Mouse (Mus musculus) kidney, postnatal 36 days (tissue): Measurements from ENCODE around the gene Scamp3.
"Not testable (repeated sequence)": the region's sequence is repeated elsewhere in the genome, so short reads cannot be mapped to it uniquely, and the experiment has no call there.

Experiments used
- DNase-seq, 2 experiments: peaks; one replicate each; pipeline ENCODE4 v3.0.0; 2021 to 2022; ENCODE audit warnings: mixed read lengths in 2 of 2

Scamp3 gene

GRCm38 (mm10) chr3:89199839-89200238 is 22.6 kb downstream of the Scamp3 start:
- no peak for DNase-seq

- peak; percentile 87 to 88 for DNase-seq
Measured at GRCm38 (mm10) chr3:89202253-89203141, 25.2 kb downstream of the Scamp3 start, which contains the start of gene Gba. TSS of gene Gba (plus strand) at chr3:89202928.

- DNase-seq: no peak
Measured at GRCm38 (mm10) chr3:89203142-89203514, 25.9 kb downstream of the Scamp3 start.

DNA sequence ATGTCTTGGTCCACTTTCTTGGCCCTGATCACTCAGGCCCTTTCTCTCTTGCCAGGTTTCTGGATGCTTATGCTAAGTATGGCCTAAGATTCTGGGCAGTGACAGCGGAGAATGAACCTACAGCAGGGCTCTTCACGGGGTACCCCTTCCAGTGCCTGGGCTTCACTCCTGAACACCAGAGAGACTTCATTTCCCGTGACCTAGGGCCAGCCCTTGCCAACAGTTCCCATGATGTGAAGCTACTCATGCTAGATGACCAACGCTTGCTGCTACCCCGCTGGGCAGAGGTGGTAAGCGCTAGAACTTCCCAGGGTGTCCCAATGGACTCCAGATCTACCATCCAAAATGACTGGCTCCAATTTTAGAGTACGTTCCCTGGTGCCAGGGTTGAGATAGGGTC is 28.8 kb downstream of the Scamp3 start:
- no peak for DNase-seq

- DNase-seq: no peak
Measured at GRCm38 (mm10) chr3:89206695-89207094, 29.4 kb downstream of the Scamp3 start.

DNA sequence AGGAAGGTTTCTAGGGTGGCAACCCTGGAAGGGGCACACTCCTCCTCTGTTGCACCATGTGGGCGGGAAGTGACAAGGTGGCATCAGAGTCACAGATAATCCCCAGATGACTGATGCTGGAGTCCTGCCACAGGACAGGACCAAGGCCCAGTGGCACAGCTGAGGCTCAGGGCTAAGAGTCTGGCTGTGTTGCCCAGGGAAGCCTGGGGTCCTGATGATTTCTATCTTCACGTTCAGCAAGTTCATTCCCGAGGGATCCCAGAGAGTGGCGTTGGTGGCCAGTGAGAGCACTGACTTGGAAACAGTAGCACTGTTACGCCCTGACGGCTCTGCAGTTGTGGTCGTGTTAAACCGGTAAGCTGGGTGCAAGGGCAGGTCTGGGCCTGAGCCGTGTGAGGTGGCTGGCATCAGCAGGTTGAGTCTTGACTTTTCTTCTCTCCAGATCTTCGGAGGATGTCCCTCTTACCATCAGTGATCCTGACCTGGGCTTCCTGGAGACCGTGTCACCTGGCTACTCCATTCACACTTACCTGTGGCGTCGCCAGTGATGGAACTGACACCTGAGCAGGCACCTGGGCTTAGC is 30.9 kb downstream of the Scamp3 start:
- no peak for DNase-seq

GRCm38 (mm10) chr3:89208736-89209135 is 31.5 kb downstream of the Scamp3 start:
- DNase-seq: no peak

DNA sequence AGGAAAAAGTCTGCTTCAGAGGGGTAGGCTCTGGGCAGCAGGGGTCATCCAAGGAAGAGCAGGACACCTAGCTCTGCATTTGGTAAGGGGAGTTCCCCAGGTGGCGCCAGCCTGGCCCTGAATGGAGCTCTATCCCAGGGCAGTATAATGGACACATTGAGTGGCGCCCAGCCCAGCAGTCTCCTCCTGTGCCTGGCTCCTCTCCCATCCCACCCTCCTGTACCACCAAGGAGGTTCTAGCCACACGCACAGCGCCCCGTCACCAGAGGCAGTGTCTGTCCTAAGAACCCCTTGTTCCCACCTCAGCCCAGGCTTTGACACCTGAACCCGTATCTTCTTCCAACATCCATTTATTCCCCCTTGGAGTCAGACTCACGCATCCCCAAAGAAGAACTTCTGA is 32.5 kb downstream of the Scamp3 start:
- no peak for DNase-seq

GRCm38 (mm10) chr3:89210162-89210561 is 32.9 kb downstream of the Scamp3 start:
- DNase-seq: peak in 1 of 2 experiments; percentile 45

DNA sequence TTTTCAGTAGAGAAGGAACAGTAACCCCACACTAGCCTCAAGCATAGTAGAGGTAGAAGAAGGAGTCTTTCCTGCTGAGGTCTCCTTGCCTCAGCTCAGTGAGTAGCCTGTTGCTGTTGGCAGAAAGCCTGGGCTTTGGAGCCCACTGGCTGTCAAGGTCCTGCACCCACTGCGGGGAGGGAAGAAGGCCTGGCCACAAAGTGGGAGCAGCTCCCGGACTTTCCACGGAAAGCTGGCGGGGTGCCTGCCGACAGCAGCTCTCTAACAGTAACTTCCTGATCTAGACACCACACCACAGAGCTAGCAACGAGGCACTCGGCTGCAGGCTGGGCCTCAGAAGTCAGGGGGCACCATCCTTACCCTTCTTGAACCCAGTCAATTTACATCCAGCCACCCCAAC is 33.5 kb downstream of the Scamp3 start:
- DNase-seq: peak; percentile 29 to 68

DNA sequence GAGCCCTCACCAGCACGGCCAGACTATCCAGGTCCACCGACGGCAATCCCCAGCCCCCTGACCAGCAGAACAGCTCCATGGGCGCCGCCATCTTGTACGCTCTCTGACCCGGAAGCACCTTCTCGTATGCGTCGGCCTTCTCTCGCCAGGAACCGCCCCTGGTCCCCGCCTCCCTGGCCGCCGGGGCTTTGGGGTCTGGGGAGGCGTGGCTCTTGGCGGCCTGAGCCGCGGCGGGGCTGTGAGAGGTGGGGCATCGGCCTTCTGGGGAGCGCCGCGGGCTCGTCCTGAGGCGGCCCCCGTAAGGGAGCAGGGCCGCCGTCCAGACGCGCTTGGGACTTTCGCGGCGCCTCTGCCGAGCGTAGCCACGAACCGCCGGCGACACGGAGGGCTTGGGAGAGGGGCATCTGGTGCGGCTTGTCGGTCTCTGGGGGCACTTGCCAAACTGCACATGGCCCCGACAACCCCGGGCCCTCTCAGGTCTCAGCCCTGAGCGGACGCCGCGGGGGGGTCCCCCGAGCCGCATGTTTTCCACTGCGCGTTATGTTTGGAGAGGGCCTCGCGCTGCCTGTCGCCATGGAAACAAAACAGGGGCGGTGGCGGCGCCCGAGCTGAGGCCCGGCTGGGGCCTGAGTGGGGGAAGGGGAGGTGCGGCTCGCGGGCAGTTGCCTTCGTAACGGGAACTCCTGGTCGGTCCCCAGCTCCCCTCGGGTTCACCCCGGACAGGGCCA is 36.7 kb downstream of the Scamp3 start:
- DNase-seq: peak; percentile 94 to 97

DNA sequence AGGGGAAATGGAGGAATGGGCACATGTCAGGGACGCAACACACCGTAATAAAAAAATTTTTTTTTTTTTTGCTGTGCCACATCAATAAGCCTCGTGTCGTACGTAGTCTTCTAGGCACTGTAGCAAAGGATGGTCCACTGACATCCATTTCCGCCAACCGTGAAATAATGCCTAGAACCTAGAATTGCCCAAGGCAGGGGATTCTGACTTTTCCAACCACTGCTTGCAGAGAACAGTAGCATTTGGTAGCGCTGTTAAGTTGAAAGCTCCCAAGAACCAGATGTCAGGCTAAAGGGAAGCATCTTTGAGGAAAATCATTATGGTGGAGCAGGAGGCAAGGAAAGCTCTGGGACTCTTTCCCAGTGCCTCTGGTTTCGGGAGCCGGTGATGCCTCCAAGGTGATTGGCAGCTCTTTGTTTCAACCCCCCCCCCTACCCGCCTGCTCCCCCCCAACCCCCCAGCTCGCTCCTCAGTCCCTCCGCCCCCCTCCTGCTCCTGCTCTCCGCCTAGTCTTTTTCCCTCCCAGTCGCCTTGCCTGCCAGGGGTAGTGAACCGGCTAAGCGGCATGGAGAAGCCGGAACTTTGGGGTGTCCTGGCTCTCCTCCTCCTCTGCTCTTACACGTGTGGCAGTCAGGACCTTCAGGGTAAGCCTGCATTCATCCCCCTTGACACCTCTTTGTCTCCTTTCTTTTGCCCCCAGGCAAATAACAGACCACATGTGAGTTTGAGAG is 37.6 kb downstream of the Scamp3 start, which contains the start of gene Thbs3:
Gene Thbs3 (plus strand): TSS at position 500 of the 731 bp plus-strand sequence.
- peak in 1 of 2 experiments; percentile 29 for DNase-seq

DNA sequence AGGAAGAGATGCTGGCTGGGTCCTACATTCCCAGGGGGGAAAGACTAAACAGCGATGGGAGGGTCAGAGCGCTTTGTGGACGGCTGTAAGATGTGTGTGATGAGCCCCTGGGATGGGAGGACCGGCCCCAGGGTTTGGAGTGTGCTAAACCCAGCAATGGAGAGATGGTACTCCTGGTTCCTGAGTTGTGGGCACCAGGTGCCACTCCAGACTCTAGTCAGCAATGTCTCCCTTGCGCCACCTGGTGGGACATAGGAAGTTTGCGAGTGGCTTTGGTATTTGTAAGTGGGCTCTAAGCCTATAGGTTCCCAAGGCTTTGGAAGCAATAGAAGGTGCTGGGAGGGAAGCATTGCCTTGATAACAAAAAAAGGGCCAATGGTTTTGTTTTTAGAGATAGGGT is 38.6 kb downstream of the Scamp3 start:
- DNase-seq: peak; percentile 87 to 92

GRCm38 (mm10) chr3:89216407-89216806 is 39.1 kb downstream of the Scamp3 start:
- DNase-seq: not testable (repeated sequence)

DNA sequence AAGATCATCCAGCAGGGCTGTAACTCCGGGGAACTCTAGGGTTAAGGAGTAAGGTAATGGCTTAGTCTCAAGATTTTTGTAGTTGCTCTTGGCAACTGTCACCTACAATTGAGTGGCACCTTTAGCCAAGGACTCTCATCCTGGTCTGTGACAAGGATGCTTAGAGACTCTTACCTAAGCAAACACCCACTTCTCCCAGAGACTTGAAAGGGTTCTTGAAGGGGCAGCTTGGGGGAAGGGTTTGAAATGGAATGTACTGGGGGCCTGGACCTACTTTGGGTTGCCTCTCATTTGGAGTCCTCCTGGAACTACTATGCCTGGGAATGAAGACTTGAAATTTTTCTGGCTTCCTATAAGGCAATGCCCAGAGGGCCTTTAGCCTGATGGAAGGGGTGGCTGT is 41.0 kb downstream of the Scamp3 start:
- no peak for DNase-seq

DNA sequence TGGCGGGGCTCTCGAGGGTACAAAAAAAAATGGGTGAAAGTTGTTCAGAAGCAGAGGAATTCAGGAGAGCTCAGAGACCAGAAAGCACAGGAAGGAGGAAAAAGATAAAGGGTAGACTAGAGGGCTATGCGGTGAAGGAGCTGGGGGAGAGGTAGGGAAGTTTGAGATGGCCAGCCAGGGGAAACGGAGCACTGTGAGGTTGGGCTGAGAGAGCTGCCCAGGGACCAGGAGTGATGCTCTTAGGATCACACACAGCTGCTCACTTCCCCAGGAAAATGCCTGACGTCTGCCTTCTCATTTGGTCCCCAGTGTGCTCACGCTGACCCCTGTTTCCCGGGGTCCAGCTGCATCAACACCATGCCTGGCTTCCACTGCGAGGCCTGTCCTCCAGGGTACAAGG is 42.3 kb downstream of the Scamp3 start:
- no peak for DNase-seq

DNA sequence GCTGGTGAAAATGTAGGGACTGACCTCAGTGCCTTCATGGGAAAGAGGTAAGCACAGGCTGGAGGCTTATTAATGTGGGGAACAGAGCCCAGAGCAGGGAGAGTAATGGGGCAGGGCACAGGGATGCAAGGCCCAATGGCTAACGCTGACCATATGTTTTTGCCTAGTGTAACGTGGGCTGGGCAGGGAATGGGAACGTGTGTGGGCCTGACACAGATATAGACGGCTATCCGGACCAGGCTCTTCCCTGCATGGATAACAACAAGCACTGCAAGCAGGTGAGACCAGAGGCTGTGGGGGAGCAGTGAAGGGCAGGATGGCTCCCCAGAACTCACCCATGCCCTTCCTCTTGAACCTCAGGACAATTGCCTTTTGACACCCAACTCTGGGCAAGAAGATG is 43.9 kb downstream of the Scamp3 start:
- DNase-seq: no peak

GRCm38 (mm10) chr3:89224796-89225195 is 47.5 kb downstream of the Scamp3 start:
- DNase-seq: no peak

- no peak for DNase-seq
Measured at GRCm38 (mm10) chr3:89225321-89225815, 48.1 kb downstream of the Scamp3 start.

- DNase-seq: no peak
Measured at GRCm38 (mm10) chr3:89225918-89226317, 48.6 kb downstream of the Scamp3 start.

GRCm38 (mm10) chr3:89226361-89226760 is 49.1 kb downstream of the Scamp3 start:
- peak in 1 of 2 experiments; percentile 58 for DNase-seq

DNA sequence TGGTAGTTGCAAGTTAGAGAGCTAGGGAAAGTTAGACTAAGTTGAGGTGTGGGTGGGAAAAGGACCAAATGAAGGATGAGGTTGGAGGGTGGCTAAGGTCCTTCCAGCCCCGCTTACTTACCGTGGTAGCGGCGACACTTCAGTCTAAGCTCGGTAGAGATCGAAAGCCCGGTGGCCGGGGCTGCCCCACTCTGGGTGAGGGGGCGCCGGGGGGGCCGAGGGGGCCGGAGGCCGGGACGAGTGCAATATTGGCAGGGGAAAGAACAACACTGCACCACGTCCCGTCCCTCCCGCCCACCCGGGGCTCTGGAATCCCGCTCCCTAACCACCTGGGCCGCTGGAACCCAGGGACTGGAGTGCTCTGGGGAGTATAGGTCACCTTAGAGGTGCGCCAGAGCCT is 49.6 kb downstream of the Scamp3 start, which contains the start of gene Mtx1:
Gene Mtx1 (minus strand): TSS at position 189 of the 400 bp plus-strand sequence.
- no peak for DNase-seq
